Mouse (Mus musculus): ENCODE measurements around the gene Wdr95. TPM values are rescaled to one million over a fixed set of nuclear protein-coding genes. Genes with fewer than 3 reads are reported as not detected.
A peak's percentile ranks its signal among the peaks of the same experiment; 100 is the strongest.

The Wdr95 gene
- polyA plus RNA-seq, 1 experiment from 2014 or later = 0.36 TPM

- Histone ChIP-seq H3K4me2 (replicated peaks; ENCODE audit: low read depth, low read length) (peak overlapping the region; percentile 46), H3K27me3 (replicated peaks; ENCODE audit: insufficient read depth, low read length) (no peaks in the 10 kb centered on the region), H3K9me3 (ENCODE audit: low read length) (no peaks in the 10 kb centered on the region), H3K4me3 (ENCODE audit: low read depth, low read length) (no peak overlapping the region), H3K4me1 (ENCODE audit: insufficient read depth, low read depth, low read length) (peaks cover 7% of the 10 kb centered on the region; the same call in 1 of the 2 replicates), H3K36me3 (ENCODE audit: insufficient read depth, low read length) (no peaks in the 10 kb centered on the region), H3K27ac (ENCODE audit: low read length) (peak overlapping the region; percentile 7; the same call in 1 of the 2 replicates), H3K9ac (replicated peaks; ENCODE audit: low read depth) (no peak overlapping the region)
- WGBS = 3% methylated on average over 14 of the region's 14 CpGs
- peak; percentile 73 for ATAC-seq
- TF ChIP-seq CTCF (IDR thresholded peaks at IDR 0.05) = peak; percentile 42
- no peak for TF ChIP-seq EP300 (IDR thresholded peaks at IDR 0.05)
- peak; percentile 72 for DNase-seq (ENCODE audit: low spot score)
Measured at GRCm38 (mm10) chr5:149514087-149514671, 14.3 kb upstream of the Wdr95 start.

- TF ChIP-seq EP300 (IDR thresholded peaks at IDR 0.05) = no peak
- TF ChIP-seq CTCF (IDR thresholded peaks at IDR 0.05) = no peak
- 35% methylated on average over 3 of the region's 3 CpGs for WGBS
- no peak overlapping the region for H3K4me3 ChIP-seq (ENCODE audit: low read depth, low read length)
- H3K4me1 ChIP-seq (ENCODE audit: insufficient read depth, low read depth, low read length) = peaks cover 7% of the 10 kb centered on the region; the same call in 1 of the 2 replicates
- no peaks in the 10 kb centered on the region for H3K36me3 ChIP-seq (ENCODE audit: insufficient read depth, low read length)
- no peaks in the 10 kb centered on the region for H3K27me3 ChIP-seq (replicated peaks; ENCODE audit: insufficient read depth, low read length)
- no peak overlapping the region for H3K27ac ChIP-seq (ENCODE audit: low read length)
- no peaks in the 10 kb centered on the region for H3K9me3 ChIP-seq (ENCODE audit: low read length)
- H3K4me2 ChIP-seq (replicated peaks; ENCODE audit: low read depth, low read length) = no peak overlapping the region
- DNase-seq (ENCODE audit: low spot score) (no peak), ATAC-seq (no peak)
- H3K9ac ChIP-seq (replicated peaks; ENCODE audit: low read depth) = no peak overlapping the region
Measured at GRCm38 (mm10) chr5:149514890-149515289, 13.6 kb upstream of the Wdr95 start.

- H3K27me3 ChIP-seq (replicated peaks; ENCODE audit: insufficient read depth, low read length) = no peaks in the 10 kb centered on the region
- H3K9ac ChIP-seq (replicated peaks; ENCODE audit: low read depth) = no peak overlapping the region
- H3K9me3 ChIP-seq (ENCODE audit: low read length) = no peaks in the 10 kb centered on the region
- no peak overlapping the region for H3K4me3 ChIP-seq (ENCODE audit: low read depth, low read length)
- peaks cover 7% of the 10 kb centered on the region; the same call in 1 of the 2 replicates for H3K4me1 ChIP-seq (ENCODE audit: insufficient read depth, low read depth, low read length)
- 54% methylated on average over 6 of the region's 6 CpGs for WGBS
- ATAC-seq (no peak), DNase-seq (ENCODE audit: low spot score) (no peak)
- H3K27ac ChIP-seq (ENCODE audit: low read length) = no peak overlapping the region
- H3K36me3 ChIP-seq (ENCODE audit: insufficient read depth, low read length) = no peaks in the 10 kb centered on the region
- no peak overlapping the region for H3K4me2 ChIP-seq (replicated peaks; ENCODE audit: low read depth, low read length)
- TF ChIP-seq CTCF (IDR thresholded peaks at IDR 0.05) (no peak), EP300 (IDR thresholded peaks at IDR 0.05) (no peak)
Measured at GRCm38 (mm10) chr5:149517116-149517515, 11.4 kb upstream of the Wdr95 start.

GRCm38 (mm10) chr5:149520806-149521205, 7.7 kb upstream of the Wdr95 start:
- 86% methylated on average over 5 of the region's 5 CpGs for WGBS
- no peak overlapping the region for H3K4me2 ChIP-seq (replicated peaks; ENCODE audit: low read depth, low read length)
- no peak overlapping the region for H3K9ac ChIP-seq (replicated peaks; ENCODE audit: low read depth)
- H3K27me3 ChIP-seq (replicated peaks; ENCODE audit: insufficient read depth, low read length) = no peaks in the 10 kb centered on the region
- ATAC-seq (no peak), DNase-seq (ENCODE audit: low spot score) (no peak)
- H3K4me3 ChIP-seq (ENCODE audit: low read depth, low read length) = no peak overlapping the region
- no peaks in the 10 kb centered on the region for H3K36me3 ChIP-seq (ENCODE audit: insufficient read depth, low read length)
- no peaks in the 10 kb centered on the region for H3K9me3 ChIP-seq (ENCODE audit: low read length)
- TF ChIP-seq EP300 (IDR thresholded peaks at IDR 0.05) (no peak), CTCF (IDR thresholded peaks at IDR 0.05) (no peak)
- no peaks in the 10 kb centered on the region for H3K4me1 ChIP-seq (ENCODE audit: insufficient read depth, low read depth, low read length)
- no peak overlapping the region for H3K27ac ChIP-seq (ENCODE audit: low read length)

GRCm38 (mm10) chr5:149523856-149524241, 4.6 kb upstream of the Wdr95 start:
- Histone ChIP-seq H3K27ac (ENCODE audit: low read length) (no peak overlapping the region), H3K4me1 (ENCODE audit: insufficient read depth, low read depth, low read length) (no peaks in the 10 kb centered on the region), H3K27me3 (replicated peaks; ENCODE audit: insufficient read depth, low read length) (no peaks in the 10 kb centered on the region), H3K4me3 (ENCODE audit: low read depth, low read length) (no peak overlapping the region), H3K4me2 (replicated peaks; ENCODE audit: low read depth, low read length) (0 out of 2 replicates have a peak overlapping the region, but pooled peaks have one; percentile 32), H3K9me3 (ENCODE audit: low read length) (no peaks in the 10 kb centered on the region), H3K36me3 (ENCODE audit: insufficient read depth, low read length) (no peaks in the 10 kb centered on the region), H3K9ac (replicated peaks; ENCODE audit: low read depth) (no peak overlapping the region)
- WGBS = 31% methylated on average over 6 of the region's 6 CpGs
- TF ChIP-seq EP300 (IDR thresholded peaks at IDR 0.05) = no peak
- no peak for TF ChIP-seq CTCF (IDR thresholded peaks at IDR 0.05)
- DNase-seq (ENCODE audit: low spot score) = no peak
- ATAC-seq = no peak

- TF ChIP-seq CTCF (IDR thresholded peaks at IDR 0.05) (peak; percentile 98), EP300 (IDR thresholded peaks at IDR 0.05) (no peak)
- ATAC-seq = peak; percentile 59
- no peaks in the 10 kb centered on the region for H3K27me3 ChIP-seq (replicated peaks; ENCODE audit: insufficient read depth, low read length)
- H3K4me3 ChIP-seq (ENCODE audit: low read depth, low read length) = no peak overlapping the region
- H3K9ac ChIP-seq (replicated peaks; ENCODE audit: low read depth) = no peak overlapping the region
- 9% methylated on average over 16 of the region's 16 CpGs for WGBS
- DNase-seq (ENCODE audit: low spot score) = peak; percentile 84
- peak overlapping the region; percentile 32; the same call in 1 of the 2 replicates for H3K4me2 ChIP-seq (replicated peaks; ENCODE audit: low read depth, low read length)
- H3K27ac ChIP-seq (ENCODE audit: low read length) = no peak overlapping the region
- no peaks in the 10 kb centered on the region for H3K4me1 ChIP-seq (ENCODE audit: insufficient read depth, low read depth, low read length)
- no peaks in the 10 kb centered on the region for H3K36me3 ChIP-seq (ENCODE audit: insufficient read depth, low read length)
- H3K9me3 ChIP-seq (ENCODE audit: low read length) = no peaks in the 10 kb centered on the region
Measured at GRCm38 (mm10) chr5:149524242-149524858, 4.1 kb upstream of the Wdr95 start.
